Mouse (Mus musculus): ENCODE data around the gene Chpf2.
"Not testable (repeated sequence)": the region's sequence is repeated elsewhere in the genome, so short reads cannot be mapped to it uniquely, and the experiment has no call there.

Chpf2 gene

DNA sequence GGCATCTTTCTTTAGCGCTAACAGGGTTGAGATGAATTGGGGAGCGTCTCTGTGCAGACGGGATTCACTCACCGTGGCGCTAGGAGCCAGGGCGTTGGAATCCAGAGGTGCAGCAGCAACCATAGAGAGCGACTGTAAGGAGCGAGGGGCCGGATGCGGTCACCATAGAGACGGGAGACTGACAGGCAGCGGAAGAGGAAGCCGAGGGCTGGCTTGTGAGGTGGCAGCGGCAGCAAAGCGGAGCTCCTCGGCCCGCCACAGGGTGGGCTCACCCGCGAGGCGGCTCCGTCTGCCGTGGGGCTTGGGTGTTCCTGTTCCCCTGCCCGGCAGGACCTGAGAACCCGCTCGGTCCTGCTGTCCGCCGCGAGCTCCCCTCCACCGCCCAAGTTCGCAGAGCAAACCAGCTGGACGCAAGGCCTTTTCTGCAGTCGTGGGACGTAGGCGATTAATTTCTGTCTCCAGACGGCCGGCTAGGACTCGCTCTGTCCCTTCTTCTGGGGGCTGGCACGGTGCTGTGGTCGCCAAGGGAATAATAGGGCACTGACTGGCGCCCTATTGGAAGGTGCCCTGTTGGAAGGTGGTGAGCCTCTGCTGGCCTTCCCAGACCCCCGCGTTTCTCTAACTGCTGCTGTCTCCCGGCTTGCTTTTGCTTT is at the start of gene Chpf2:
TSS of gene Chpf2 (plus strand) at position 195 of the 653 bp plus-strand sequence.
- DNase-seq: peak; percentile 89

DNA sequence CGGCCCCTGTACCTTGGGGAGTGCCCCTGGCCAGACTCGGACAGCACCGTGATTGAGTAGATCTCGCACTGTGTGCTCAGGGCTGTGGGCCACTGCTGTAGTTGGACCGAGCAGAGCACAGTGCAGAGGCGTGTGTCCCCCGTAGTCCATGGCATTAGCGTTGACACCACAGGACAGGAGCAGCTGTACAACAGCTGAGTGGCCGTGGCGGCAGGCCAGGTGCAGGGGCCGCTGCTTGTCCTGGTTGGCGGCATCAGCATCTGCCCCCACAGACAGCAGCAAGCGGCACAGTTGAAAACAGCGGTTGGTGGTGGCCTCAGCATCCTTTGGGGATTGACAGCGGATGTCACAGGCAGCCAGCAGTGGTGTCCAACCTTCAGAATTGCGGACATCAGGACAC is 48.9 kb upstream of the Chpf2 start:
- DNase-seq: no peak

DNA sequence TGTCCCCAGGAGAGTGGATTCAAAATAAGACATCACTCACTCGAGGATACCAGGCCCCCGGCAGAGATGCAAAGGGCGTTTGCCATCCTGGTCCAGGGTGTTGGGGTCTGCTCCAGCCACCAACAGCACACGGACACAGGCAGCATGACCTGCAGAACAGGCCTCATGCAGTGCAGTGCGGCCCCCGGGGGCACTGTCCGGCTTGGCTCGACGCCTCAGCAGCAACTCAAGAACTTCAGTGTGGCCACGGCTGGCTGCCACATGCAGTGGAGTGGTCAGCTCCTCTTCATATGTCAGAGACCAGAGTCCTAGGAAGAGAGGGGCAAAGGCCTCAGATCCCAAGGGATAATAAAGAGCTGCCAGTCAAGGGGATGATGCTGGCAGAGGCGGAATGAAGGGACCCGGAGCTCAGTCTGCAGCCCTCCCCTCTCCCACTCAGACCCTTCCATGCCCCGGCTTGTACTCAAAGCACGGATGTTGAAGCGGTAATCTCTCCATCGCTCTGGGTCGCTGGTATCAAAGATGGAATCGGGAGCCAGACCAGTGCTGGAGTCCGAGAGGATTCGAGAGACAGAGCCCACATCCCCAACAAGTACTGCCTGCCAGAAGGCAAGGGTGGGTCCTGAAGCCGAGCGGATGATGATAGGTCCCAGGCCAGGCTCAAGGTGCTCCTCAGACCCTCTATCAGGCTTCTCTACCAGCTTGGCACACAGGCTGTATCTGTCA is 46.8 kb upstream of the Chpf2 start:
- no peak for DNase-seq

DNA sequence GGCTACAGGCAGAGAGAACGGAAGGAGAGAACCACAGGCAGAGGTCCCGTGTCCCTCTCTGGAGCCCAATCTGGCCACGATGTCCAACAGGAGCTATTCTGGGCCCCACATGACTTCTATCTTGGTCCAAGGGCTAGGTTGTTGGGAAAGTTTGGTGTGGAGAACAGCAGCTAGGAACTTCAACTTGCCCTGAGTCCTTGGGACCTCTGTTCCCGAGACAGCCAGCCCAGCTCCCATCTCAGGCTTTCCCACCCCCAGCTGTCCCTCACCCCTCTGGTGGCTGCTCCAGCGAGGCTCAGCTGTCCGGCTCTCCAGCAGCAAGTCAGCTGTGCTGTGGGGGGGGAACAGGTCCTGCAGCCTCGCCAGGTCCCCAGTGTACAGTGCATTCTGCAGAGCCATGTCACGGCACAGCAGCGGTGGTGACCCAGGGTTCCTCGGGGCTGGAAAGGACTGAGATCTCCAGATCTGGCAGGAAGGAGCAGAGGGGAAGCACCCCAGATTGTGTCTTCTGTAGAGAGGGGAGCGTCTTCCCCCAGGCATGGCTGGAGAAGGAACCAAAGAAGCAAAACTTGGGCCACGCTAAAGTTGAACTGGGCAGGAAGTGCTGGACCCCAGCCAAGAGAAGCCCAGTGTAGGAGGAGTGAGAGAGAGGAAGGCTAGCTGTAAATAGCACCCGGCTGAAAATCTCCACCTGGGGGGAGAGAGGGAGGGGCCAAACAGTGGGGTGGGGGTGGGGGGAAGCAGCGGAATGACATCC is 46.0 kb upstream of the Chpf2 start, which contains the start of gene Asb10:
TSS of gene Asb10 (minus strand) at position 592 of the 757 bp plus-strand sequence.
- DNase-seq: peak; percentile 51

DNA sequence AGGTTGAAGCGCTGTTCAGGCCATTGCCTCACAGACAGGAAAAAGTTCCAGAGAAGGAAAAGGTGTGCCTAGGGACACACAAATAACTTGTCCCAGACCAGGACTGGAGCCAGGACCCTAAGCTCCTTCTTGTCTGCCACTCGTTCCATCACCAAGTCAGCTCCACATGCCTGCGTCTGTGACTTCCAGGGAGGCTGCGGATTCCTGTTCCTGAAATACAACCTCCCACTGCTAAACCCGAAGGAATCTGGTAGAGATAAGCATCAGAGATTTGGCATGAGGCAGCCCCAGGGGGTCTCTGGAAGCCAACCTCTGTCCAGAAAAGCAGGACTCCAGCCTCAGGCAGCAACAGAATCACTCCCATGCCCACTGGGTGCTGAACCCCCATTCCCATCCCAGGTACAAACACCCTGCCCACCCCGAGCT is 45.4 kb upstream of the Chpf2 start:
- DNase-seq: no peak

DNA sequence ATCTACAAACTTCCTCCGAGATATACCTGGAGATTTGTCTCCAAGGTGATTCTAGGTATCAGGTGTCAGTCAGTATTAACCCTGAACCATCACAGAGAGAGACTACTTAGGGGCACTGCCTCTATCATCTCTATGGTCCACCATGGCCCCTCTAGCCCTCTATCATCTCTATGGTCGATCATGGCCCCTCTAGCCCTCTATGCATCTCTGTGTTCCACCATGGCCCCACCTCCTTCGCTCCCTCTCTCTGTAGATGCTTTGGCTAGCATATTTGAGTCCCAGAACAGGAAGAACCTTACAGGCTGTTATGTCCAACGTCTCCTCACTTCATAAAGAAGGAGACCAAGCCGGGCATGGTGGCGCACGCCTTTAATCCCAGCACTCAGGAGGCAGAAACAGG is 43.9 kb upstream of the Chpf2 start:
- no peak for DNase-seq

DNA sequence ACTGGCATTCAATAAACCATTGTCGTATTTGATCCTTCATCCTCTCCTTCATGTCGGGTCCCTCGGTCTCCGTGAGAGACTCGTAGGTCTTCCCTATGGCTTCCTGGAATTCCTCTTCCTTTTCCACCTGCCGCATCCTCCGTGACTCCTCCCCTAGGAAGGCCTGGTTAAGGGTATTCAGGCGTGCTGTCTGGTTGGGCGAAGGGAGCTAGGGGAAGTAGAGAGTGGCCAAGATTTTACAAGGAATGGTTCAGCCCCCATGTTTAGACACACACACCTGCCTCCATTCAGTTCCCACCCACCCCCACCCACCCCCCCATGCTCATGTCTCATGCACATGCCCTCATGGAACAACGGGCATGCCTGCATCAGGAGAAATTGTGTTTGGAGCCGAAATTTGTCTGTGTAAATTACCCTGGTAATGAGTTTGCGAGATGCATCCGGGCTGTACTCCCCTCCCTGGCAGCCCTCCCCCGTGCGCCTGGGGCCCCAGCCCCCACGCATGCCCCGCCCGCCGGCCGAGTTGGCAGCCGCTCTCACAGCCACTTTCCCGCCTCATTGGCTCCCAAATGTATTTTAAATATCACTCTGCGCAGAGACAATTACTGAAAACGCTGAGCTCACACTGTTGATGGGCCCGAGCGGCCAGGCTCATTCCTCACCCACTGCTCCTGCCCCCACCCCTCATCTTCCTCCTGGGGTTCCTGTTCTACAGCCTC is 35.8 kb upstream of the Chpf2 start:
- DNase-seq: peak; percentile 10

DNA sequence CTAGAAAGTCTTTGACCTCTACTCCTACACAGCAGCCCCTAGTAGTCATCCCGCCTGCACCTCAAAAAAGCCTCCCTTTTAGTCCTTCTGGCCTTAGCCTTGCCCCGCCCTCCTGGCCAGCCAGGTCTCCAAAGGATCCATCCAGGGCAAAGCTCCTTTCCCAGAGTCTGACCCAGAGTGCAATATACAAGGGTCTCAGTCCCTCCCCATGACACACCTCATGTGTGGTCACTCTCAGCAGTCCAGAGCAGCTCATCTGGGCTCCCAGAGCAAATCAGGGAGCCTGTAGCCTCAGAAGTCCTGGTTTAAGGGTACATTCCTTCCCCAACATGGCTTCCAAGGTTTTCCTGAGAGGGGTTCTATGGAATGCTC is 35.2 kb upstream of the Chpf2 start:
- DNase-seq: no peak

DNA sequence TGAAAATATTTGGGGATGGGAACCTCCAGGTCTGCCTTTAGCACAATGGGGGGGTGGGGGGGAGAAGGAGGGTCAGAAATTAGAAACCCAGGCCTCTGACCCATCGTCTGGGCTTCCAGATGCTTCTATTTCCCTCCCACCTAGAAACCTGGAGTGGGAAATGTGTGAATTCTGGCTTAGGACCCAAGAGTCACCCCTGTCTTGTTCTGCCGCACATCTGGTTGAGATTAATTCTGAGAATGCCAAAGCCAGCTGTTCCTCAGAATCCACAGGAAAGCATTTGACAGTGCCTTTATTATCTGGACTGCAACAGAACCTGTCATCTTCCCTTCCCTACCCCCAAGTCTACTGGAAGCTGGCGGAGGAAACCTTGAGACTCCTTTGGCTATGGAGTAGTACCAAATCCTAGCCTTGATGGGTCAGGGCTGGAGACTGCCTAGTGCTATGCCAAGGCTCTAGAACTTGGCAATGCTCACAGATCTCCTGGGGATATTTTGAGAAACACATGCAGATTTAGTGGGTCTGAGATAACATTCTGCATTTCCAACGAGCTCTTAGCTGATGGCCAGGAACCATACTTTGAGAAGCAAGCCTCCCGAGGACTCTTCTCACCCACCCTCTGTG is 32.8 kb upstream of the Chpf2 start:
- DNase-seq: no peak

DNA sequence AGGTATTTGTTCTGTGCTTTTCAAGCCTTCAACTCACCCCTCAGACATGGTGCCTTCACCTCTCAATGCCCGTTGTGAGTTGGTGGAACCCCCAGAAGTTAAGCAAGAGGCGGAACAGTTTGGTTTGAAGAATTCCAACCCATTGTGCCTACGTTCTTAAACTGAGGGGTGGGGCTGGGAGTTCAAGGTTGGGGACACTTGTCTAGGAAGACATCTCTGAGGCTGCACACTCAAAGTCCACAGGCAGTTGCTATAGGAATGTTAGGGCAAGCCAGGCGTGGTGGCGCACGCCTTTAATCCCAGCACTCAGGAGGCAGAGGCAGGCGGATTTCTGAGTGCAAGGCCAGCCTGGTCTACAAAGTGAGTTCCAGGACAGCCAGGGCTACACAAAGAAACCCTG is 31.2 kb upstream of the Chpf2 start:
- not testable (repeated sequence) for DNase-seq

DNA sequence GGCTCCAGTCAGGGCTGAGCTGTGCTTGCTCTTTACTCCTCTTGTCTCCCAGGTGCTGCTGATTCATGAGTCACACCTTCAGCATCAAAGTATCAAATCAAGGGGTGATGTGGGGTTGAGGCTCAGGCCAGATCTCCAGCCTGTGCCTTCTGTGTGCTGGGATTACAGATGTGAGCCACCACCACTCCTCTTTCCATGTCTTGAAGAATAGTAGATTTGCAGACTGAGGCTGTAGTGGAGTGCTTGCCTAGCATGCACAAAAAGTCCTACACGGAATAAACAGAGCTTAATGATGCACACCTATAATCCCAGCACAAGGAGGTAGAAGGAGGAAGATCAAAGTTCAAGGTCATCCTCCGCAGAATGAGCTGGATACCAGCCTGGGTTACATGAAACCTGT is 29.8 kb upstream of the Chpf2 start, which contains the start of gene 4931409K22Rik:
TSS of gene 4931409K22Rik (minus strand) at position 101 of the 400 bp plus-strand sequence.
- DNase-seq: no peak

DNA sequence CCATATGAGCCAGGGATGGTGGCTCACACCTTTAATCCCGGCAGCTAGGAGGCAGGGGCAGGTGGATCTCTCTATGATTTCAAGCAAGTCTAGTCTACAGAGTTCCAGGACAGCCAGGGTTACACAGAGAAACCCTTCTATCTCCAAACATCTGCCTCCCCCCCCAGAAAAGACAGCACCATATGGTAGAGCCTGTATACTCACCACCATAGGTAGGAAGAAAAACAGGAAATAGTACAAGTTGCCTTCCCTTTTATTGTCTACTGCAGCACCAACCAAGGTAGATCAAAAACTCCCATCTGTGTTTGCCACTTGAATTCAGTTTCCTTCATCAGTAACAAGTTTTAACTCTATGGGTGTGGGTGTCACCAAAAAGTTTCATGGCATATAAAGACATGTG is 10.6 kb upstream of the Chpf2 start:
- DNase-seq: no peak

DNA sequence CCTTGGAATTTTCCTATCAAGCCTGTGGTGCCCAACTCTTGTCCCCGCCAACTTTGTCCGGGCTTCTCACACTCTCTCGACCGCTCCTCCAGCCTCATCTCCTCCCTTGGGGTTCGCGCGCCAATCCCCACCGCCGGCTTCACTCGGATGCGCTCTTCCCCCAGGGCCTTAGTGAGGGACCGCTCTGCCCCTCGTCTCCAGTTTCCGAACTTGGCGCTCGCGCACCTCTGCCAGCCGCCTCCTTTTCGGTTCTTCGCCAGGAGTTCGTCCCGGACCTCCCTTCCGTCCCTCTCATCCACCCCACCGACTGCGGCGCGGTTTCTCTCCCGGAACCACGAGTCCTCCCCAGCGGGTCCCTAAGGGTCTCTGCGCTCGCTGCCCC is 9.7 kb upstream of the Chpf2 start:
- DNase-seq: no peak

DNA sequence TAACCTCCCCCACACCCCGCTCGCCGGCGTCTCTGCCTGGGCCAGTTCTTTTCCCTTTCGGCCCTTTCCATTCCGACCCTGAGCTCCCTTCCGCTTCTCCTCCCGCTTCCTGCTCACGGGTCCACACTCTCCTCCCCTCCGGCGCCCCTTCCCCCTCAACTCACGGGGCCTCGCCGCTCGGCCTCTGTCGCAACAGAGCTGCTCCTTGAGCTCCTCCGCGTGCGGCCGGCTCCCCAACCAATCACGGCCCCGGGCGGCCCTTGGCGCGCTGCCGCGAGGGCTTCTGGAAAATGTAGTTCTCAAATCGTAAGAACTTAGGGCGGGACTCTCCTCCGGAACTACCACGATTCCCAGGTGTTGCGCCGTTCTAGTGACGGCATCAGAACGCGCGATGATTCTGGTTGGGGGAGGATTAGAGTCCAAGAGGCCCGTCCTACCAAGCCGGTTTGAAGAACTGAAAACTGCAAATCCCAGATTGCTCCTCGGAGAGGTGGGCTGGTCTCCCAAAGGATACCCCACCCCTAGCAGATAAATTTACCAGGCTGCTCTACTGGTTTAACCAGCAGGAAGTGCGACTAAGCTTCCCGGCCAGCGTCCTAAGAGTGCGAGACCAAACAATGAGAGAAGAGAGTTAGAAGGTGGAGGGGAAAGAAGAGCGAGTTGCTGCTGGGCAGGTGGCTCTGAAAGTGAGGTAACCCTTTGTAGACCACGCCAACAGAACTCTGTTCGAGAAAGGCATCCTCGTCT is 9.2 kb upstream of the Chpf2 start, which contains the start of gene Abcf2:
TSS of gene Abcf2 (minus strand) at position 285 of the 747 bp plus-strand sequence.
- DNase-seq: peak; percentile 100

DNA sequence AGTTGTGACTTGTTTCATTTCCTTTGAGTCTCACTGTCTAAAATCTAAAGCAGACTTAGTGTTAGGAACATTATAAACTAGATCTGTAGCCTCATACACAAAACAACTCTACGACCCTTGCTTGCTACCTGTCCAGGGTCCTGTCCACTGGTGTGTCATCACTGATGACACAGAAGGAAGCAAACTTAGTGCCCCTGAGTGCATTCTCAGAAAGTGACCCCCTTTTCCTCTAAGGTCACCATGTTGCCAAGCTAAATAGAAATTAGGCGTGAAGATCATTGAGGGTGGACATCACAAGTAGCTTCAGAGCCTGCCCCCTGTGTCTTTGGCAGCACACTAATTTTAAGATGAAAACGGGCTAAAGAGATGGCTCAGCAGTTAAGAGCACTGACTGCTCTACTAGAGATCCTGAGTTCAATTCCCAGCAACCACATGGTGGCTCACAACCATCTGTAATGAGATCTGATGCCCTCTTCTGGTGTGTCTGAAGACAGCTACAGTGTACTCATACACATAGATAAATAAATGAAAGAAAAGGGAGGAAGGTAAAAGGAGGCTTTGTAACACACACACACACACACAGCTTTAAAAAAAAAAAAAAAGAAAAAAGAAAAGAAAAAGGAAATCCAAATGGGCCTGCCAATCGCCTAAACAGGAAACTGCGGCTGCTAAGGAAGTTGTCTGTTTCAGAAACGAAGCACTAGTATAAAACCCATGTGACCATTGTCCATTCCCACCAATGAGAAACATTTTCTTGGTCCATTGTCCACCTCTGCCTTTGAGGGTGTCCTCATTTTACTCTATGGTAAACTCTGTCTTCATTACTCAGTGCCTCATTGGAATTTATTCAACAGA is 8.2 kb upstream of the Chpf2 start:
- no peak for DNase-seq

DNA sequence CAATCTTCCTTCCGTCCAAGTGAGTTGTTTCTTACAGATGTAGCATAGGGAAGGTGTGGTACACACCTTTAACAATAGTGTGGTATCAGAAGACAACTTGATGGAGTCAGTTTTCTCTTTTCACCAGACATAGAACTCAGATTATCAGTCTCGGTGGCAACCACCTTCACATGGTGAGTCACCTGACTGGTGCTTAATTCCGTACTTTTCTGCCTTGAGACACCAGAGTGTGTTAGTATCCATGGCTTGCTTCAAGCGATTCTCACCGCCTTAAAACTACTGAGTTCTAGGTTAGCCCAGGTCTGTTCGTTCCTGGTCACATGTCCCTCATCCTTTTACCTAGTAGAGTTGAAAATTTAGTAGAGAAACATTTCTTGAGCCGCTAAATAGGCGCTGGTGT is 435 bp upstream of the Chpf2 start:
- no peak for DNase-seq

DNA sequence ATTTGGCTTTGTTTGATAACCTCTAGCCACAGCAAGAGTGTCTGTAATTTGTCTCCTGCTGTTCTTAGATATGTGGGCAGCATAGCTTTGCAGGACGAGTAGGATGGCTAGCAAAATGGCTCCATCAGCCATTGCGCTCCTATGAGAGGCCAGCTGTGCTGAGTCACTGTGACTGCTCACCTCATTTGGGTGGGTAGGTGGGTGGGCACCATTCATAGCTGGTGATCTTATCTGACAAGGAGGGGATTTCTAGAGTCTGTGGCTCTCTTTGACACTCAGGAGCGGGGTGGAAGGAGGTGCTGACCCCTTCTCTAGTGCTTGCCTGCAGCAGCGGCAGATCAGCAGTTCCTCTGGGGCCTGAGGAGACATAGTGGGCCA is 648 bp downstream of the Chpf2 start:
- no peak for DNase-seq

DNA sequence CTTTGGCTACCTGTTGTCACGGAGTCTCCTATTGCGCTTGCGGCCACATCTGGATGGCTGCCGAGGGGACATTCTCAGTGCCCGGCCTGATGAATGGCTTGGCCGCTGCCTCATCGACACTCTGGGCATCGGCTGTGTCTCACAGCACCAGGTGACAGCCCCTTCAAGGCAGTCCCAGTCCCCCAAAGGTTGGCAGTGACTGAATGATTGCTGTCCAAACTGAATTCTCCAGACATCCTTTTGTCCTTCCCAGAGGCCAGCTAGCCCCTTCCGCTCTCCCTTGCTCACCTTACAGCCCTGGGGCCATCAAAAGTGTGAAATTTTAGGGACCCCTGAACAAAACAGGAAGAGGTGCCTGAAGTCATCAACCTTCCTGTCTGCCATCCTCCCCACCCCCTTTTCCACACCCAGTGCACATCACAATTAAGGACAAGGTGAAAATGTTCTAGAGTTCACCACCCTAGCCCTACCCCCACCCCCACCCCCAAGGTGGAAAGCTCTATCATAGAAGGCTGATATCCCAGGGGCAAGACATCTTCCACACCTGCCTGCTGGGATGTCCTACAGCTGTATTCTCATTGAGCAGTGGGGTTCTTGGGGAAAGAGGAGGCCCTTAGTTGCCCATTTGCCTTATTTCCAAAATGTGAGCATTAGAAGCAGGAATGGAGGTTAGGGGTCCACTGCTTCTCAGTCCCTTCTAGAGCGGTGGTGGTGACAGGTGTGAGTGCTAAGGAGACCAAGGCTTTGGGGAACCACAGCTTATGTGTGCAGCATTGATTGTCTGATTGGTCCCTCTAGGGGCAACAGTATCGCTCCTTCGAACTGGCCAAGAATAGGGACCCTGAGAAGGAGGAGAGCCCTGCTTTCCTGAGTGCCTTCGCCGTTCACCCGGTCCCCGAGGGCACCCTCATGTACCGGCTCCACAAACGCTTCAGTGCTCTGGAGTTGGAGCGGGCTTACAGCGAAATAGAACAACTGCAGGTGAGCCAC is 3.3 kb downstream of the Chpf2 start:
- DNase-seq: no peak

DNA sequence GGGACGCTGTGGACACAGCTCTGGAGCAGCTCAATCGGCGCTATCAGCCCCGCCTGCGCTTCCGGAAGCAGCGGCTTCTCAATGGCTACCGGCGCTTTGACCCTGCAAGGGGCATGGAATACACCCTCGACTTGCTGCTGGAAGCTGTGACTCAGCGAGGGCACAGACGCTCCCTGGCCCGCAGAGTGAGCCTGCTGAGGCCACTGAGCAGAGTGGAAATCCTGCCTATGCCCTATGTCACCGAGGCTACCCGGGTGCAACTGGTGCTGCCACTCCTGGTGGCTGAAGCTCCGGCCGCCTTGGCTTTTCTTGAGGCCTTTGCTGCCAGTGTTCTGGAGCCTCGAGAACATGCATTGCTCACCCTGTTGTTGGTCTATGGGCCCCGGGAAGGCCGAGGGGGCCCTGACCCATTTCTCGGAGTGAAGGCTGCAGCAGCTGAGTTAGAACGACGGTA is 4.8 kb downstream of the Chpf2 start:
- DNase-seq: no peak
